Mouse (Mus musculus): Measurements from ENCODE around the gene Cdk10. TPM values are rescaled to one million over a fixed set of nuclear protein-coding genes. Genes with fewer than 3 reads are reported as not detected.
A peak's percentile ranks its signal among the peaks of the same experiment; 100 is the strongest.
"Not testable (repeated sequence)": the region's sequence is repeated elsewhere in the genome, so short reads cannot be mapped to it uniquely, and the experiment has no call there.

Gene Cdk10
- polyA plus RNA-seq, 1 experiment from 2014 or later, result 20.3 TPM

GRCm38 (mm10) chr8:123202288-123202687 is 22.4 kb upstream of the Cdk10 start:
- ATAC-seq (ENCODE audit: insufficient number of reproducible peaks, low FRiP score), result no peak
- no peak overlapping the region for H3K27ac ChIP-seq (ENCODE audit: poor library complexity, severe bottlenecking)
- H3K4me3 ChIP-seq, result no peak overlapping the region
- no peak overlapping the region for H3K4me2 ChIP-seq
- no peaks in the 10 kb centered on the region for H3K27me3 ChIP-seq (replicated peaks)
- peaks cover 28% of the 10 kb centered on the region for H3K36me3 ChIP-seq
- H3K9ac ChIP-seq, result 0 out of 2 replicates have a peak overlapping the region, but pooled peaks have one; percentile 25
- no peaks in the 10 kb centered on the region for H3K9me3 ChIP-seq (replicated peaks)
- WGBS, result 27% methylated on average over 5 of the region's 5 CpGs
- H3K4me1 ChIP-seq (replicated peaks), result no peaks in the 10 kb centered on the region

- Histone ChIP-seq H3K4me3 (no peak overlapping the region), H3K9ac (no peak overlapping the region), H3K27ac (ENCODE audit: poor library complexity, severe bottlenecking) (no peak overlapping the region), H3K27me3 (replicated peaks) (no peaks in the 10 kb centered on the region), H3K9me3 (replicated peaks) (no peaks in the 10 kb centered on the region), H3K4me1 (replicated peaks) (no peaks in the 10 kb centered on the region), H3K36me3 (peaks cover 41% of the 10 kb centered on the region), H3K4me2 (no peak overlapping the region)
- no peak for ATAC-seq (ENCODE audit: insufficient number of reproducible peaks, low FRiP score)
- 83% methylated on average over 3 of the region's 3 CpGs for WGBS
Measured at GRCm38 (mm10) chr8:123203571-123203970, 21.1 kb upstream of the Cdk10 start.

GRCm38 (mm10) chr8:123211876-123212275 is 12.8 kb upstream of the Cdk10 start:
- Histone ChIP-seq H3K4me1 (replicated peaks) (peaks cover 24% of the 10 kb centered on the region), H3K4me3 (peak overlapping the region; percentile 98), H3K9ac (peak overlapping the region; percentile 98), H3K27ac (ENCODE audit: poor library complexity, severe bottlenecking) (no peak overlapping the region), H3K27me3 (replicated peaks) (no peaks in the 10 kb centered on the region), H3K36me3 (peaks cover 37% of the 10 kb centered on the region), H3K9me3 (replicated peaks) (no peaks in the 10 kb centered on the region), H3K4me2 (peak overlapping the region; percentile 92)
- ATAC-seq (ENCODE audit: insufficient number of reproducible peaks, low FRiP score), result no peak
- 39% methylated on average over 10 of the region's 10 CpGs for WGBS

- no peaks in the 10 kb centered on the region for H3K27me3 ChIP-seq (replicated peaks)
- peak within 1 kb of the TSS; percentile 98 for H3K4me3 ChIP-seq
- peaks cover 24% of the 10 kb centered on the region for H3K4me1 ChIP-seq (replicated peaks)
- peak within 1 kb of the TSS; percentile 98 for H3K9ac ChIP-seq
- under 1% methylated on average over 73 of the region's 76 CpGs for WGBS
- peak within 1 kb of the TSS; percentile 36; the same call in 1 of the 2 replicates for H3K27ac ChIP-seq (ENCODE audit: poor library complexity, severe bottlenecking)
- no peaks in the 10 kb centered on the region for H3K9me3 ChIP-seq (replicated peaks)
- H3K4me2 ChIP-seq, result peak within 1 kb of the TSS; percentile 92
- peaks cover 31% of the 10 kb centered on the region for H3K36me3 ChIP-seq
- ATAC-seq (ENCODE audit: insufficient number of reproducible peaks, low FRiP score), result peak; percentile 95
Measured at GRCm38 (mm10) chr8:123212321-123213117, 12.1 kb upstream of the Cdk10 start, which contains the start of the genes Chmp1a and Spata33. Gene Chmp1a, minus strand, starts transcription at chr8:123212763. Gene Spata33, plus strand, starts transcription at chr8:123212832.

- ATAC-seq (ENCODE audit: insufficient number of reproducible peaks, low FRiP score), result no peak
- Histone ChIP-seq H3K4me1 (replicated peaks) (peaks cover 24% of the 10 kb centered on the region), H3K36me3 (peaks cover 24% of the 10 kb centered on the region), H3K9me3 (replicated peaks) (no peaks in the 10 kb centered on the region), H3K9ac (peak overlapping the region; percentile 98), H3K4me3 (peak overlapping the region; percentile 98), H3K27ac (ENCODE audit: poor library complexity, severe bottlenecking) (peak overlapping the region; percentile 36; the same call in 1 of the 2 replicates), H3K27me3 (replicated peaks) (no peaks in the 10 kb centered on the region), H3K4me2 (peak overlapping the region; percentile 92)
- 20% methylated on average over 22 of the region's 22 CpGs for WGBS
Measured at GRCm38 (mm10) chr8:123213118-123213772, 11.4 kb upstream of the Cdk10 start.

- Histone ChIP-seq H3K27ac (ENCODE audit: poor library complexity, severe bottlenecking) (no peak overlapping the region), H3K9ac (no peak overlapping the region), H3K9me3 (replicated peaks) (no peaks in the 10 kb centered on the region), H3K36me3 (0 out of 2 replicates have a peak, but pooled peaks cover 2% of the 10 kb centered on the region), H3K4me3 (no peak overlapping the region), H3K4me1 (replicated peaks) (peaks cover 24% of the 10 kb centered on the region), H3K27me3 (replicated peaks) (0 out of 2 replicates have a peak, but pooled peaks cover 3% of the 10 kb centered on the region), H3K4me2 (no peak overlapping the region)
- no peak for ATAC-seq (ENCODE audit: insufficient number of reproducible peaks, low FRiP score)
- WGBS, result 31% methylated on average over 3 of the region's 3 CpGs
Measured at GRCm38 (mm10) chr8:123215430-123215829, 9.2 kb upstream of the Cdk10 start.

- Histone ChIP-seq H3K9me3 (replicated peaks) (no peaks in the 10 kb centered on the region), H3K36me3 (no peaks in the 10 kb centered on the region), H3K27ac (ENCODE audit: poor library complexity, severe bottlenecking) (no peak overlapping the region), H3K9ac (no peak overlapping the region), H3K4me1 (replicated peaks) (peaks cover 11% of the 10 kb centered on the region), H3K27me3 (replicated peaks) (0 out of 2 replicates have a peak, but pooled peaks cover 3% of the 10 kb centered on the region), H3K4me2 (no peak overlapping the region), H3K4me3 (no peak overlapping the region)
- ATAC-seq (ENCODE audit: insufficient number of reproducible peaks, low FRiP score), result no peak
- 74% methylated on average over 1 of the region's 1 CpGs for WGBS
Measured at GRCm38 (mm10) chr8:123220917-123221316, 3.7 kb upstream of the Cdk10 start.

- Histone ChIP-seq H3K4me1 (replicated peaks) (peaks cover 11% of the 10 kb centered on the region), H3K27ac (ENCODE audit: poor library complexity, severe bottlenecking) (no peak overlapping the region), H3K4me2 (no peak overlapping the region), H3K9ac (no peak overlapping the region), H3K36me3 (peaks cover 37% of the 10 kb centered on the region), H3K4me3 (no peak overlapping the region), H3K27me3 (replicated peaks) (peaks cover 7% of the 10 kb centered on the region), H3K9me3 (replicated peaks) (no peaks in the 10 kb centered on the region)
- 95% methylated on average over 1 of the region's 1 CpGs for WGBS
- no peak for ATAC-seq (ENCODE audit: insufficient number of reproducible peaks, low FRiP score)
Measured at GRCm38 (mm10) chr8:123228416-123228815, 3.8 kb downstream of the Cdk10 start.

- not testable (repeated sequence) for H3K9me3 ChIP-seq (replicated peaks); ATAC-seq (ENCODE audit: insufficient number of reproducible peaks, low FRiP score); H3K9ac ChIP-seq; H3K27ac ChIP-seq (ENCODE audit: poor library complexity, severe bottlenecking); H3K4me3 ChIP-seq; H3K4me2 ChIP-seq
- 83% methylated on average over 11 of the region's 11 CpGs for WGBS
- Histone ChIP-seq H3K36me3 (peaks cover 37% of the 10 kb centered on the region), H3K27me3 (replicated peaks) (peaks cover 26% of the 10 kb centered on the region), H3K4me1 (replicated peaks) (peaks cover 12% of the 10 kb centered on the region)
Measured at GRCm38 (mm10) chr8:123230326-123230725, 5.7 kb downstream of the Cdk10 start.

- 61% methylated on average over 5 of the region's 5 CpGs for WGBS
- H3K4me1 ChIP-seq (replicated peaks), result peaks cover 14% of the 10 kb centered on the region
- H3K4me2 ChIP-seq, result no peak overlapping the region
- ATAC-seq (ENCODE audit: insufficient number of reproducible peaks, low FRiP score), result no peak
- H3K9me3 ChIP-seq (replicated peaks), result no peaks in the 10 kb centered on the region
- H3K27me3 ChIP-seq (replicated peaks), result peaks cover 29% of the 10 kb centered on the region
- no peak overlapping the region for H3K9ac ChIP-seq
- H3K27ac ChIP-seq (ENCODE audit: poor library complexity, severe bottlenecking), result no peak overlapping the region
- H3K36me3 ChIP-seq, result peaks cover 34% of the 10 kb centered on the region
- no peak overlapping the region for H3K4me3 ChIP-seq
Measured at GRCm38 (mm10) chr8:123231742-123232141, 7.1 kb downstream of the Cdk10 start.

- ATAC-seq (ENCODE audit: insufficient number of reproducible peaks, low FRiP score), result no peak
- Histone ChIP-seq H3K9me3 (replicated peaks) (no peaks in the 10 kb centered on the region), H3K27me3 (replicated peaks) (peaks cover 29% of the 10 kb centered on the region), H3K4me3 (no peak overlapping the region), H3K9ac (no peak overlapping the region), H3K27ac (ENCODE audit: poor library complexity, severe bottlenecking) (no peak overlapping the region), H3K4me2 (no peak overlapping the region), H3K4me1 (replicated peaks) (peaks cover 14% of the 10 kb centered on the region), H3K36me3 (peaks cover 27% of the 10 kb centered on the region)
- 32% methylated on average over 7 of the region's 7 CpGs for WGBS
Measured at GRCm38 (mm10) chr8:123232553-123232952, 7.9 kb downstream of the Cdk10 start.

Measured in heart, embryonic 12.5 days (tissue).